Mouse (Mus musculus): ENCODE results near the gene Tet3.

The Tet3 gene

GRCm38 (mm10) chr6:83478217-83478616, 19.3 kb upstream of the Tet3 start:
- no peak for DNase-seq

DNA sequence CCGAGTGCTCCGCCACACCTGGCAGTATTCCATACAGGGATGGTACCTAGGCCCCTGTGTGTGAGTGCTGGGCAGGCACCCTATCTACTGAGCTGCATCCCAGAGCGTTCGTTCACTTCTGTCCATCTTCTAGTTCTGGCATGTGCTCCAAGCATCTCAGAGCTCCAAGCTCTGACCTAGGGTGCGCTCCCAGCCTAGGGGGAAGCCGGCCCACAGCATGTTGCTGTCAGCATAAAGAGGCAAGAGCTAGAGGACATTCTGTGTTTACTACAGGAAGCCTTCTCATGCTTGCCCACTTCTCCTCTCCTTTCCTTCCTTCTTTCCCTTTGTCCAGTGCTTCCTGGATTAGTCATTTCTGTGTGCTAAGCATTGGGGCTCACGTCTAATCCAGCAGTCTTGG, 16.5 kb upstream of the Tet3 start:
- no peak for DNase-seq

DNA sequence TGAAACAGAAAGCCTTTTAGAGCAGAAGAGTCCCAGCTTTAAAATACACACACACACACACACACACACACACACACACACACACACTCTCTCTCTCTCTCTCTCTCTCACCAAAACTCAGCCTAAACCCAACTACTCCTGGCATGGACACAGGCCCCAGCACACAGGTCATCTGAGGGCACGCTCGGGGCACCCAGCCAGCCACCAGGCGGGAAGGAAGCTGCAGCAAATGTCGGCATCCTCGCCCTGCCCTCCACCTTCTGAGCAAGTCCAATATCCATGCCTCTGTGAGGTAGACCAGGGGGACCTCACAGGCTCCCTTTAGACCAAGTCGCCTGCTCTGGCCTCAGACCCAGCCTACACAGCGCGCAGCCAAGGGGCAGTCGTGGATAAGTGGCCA, 14.4 kb upstream of the Tet3 start:
- DNase-seq = peak; percentile 80

DNA sequence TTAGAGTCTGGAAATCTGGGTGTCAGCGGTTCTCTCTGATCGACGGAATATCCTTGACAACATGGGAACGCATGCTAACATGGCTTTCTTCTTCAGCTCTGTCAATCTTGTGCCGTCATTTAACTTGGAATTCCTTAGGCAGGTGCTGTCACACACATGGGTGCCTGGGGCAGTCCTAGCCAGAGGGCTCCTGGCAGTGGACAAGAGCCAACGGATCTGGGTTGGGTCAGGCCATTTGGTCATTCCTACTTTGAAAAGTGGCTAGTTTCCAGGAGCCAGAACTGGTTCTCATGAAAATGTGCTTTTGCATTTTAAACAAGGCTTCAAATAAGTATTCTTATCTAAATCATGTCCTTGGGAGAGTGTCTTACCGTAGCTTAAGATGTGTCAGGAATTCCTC, 12.9 kb upstream of the Tet3 start:
- no peak for DNase-seq

- no peak for DNase-seq
Observed at GRCm38 (mm10) chr6:83464011-83464410, 5.1 kb upstream of the Tet3 start.

DNA sequence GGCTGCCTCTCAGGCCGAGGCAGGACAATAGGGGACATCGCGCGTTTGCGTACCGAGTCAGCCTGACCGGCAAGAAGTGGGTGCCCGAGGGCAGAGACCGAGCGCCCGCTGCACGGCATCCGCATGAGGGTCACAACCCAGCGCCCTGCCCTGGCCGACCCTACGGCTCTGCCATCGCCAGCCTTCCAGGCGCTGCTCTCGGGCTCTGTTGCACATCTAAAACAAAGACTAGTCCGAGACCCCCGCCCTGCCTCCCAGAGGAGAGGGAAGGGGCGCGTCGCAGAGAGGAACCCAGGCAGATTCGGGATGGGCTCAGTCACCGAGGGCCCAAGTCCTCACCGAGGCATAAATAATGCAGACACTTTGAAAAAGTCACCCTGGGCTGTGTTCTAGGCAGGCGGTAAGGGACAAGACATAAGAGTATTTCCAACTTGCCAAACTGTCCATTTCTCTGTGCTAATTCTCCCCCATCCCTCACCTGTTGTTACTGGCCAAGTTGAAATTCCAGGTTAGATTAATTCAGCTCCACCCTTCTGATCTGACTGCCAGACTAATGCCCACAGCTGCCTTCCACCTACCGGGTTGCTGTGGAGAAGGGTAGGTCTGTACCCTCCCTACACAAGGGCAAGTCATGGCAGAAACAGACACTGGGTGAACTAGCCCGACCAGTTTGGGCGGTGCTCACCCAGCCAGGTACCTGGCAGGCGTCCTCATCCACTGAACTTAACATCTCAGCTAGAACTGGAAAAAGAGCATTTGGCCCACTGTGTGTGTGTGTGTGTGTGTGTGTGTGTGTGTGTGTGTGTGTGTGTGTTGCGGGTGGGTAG, 1.7 kb downstream of the Tet3 start:
- DNase-seq = peak; percentile 84

GRCm38 (mm10) chr6:83456131-83456983, 2.5 kb downstream of the Tet3 start:
- DNase-seq = peak; percentile 81

DNA sequence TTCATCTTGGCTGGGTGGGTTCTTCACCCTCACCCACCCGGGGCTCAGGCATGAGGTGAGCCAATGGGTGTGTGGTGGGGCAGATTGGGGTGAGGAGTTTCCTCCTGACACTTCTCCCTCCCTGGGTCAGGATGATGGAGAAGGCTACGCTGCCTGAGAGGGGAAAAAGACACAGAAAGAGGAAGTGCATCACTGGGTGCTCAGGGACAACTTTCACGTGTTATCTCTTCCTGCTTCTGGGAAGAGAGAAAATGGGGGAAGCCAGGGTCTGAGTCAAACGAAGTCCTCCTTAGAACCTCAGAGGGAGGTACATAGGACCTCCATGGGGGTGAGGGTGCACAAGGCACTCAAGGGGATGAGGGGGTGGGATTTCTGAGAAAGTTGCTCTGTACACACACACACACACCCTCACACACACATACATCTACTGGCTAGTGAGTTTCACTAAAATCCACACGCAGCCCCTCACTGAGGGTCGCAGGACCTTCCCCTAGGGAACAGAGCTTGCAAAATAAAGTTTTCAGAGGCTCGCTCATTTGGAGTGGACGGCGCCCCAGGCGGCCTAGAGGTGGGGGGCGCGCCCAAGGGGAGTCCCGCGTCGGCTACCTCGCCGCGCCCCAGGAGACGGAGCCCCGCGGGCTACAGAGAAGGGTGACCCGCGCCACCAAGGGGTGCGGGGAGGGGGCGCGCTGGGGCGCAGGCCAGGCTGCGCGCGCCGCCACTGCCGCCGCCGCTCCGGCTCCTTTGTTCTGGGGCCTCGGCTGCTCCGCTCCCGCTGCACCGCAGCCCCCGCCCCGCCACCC, 3.4 kb downstream of the Tet3 start:
- DNase-seq = no peak

DNA sequence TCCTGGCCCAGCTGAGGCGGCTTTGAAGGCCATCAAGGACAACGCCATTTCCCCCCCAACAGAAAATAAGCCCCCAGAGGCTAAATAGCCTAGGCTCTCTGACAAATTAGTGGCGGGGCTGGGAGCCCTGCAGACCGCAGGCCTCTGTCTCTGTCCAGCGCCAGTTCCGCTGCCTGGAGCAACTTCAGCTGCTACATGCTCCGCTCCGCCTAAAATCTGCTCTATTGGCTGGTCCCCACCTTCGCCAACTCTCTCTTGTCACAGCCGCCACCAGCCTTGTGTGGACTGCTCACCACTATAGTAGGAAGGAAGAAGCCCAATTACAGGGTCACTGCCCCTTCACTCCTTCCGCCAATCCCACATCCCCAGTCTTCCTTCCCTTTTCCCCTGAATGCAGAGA, 5.2 kb downstream of the Tet3 start:
- no peak for DNase-seq

GRCm38 (mm10) chr6:83450451-83451303, 8.2 kb downstream of the Tet3 start:
- peak; percentile 55 for DNase-seq

DNA sequence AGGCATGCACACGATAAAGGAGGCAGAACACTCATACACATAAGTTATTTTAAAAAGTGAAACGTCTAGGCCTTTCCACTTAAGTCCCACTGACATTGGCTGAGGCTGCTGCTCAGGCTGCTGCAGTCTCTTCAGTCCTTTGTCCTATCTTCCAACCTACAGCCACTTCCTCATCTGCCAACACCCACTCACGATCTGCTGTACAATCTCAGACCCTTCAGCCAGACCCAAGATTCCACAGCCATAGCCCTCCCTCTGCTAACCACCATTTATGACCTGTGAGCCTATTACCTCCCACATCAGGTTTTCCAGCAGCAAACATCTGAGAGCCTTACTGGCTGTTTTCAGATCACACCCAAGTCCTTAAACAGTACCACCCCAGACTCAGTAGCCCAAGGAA, 9.4 kb downstream of the Tet3 start:
- DNase-seq = no peak

GRCm38 (mm10) chr6:83448911-83449310, 10.0 kb downstream of the Tet3 start:
- no peak for DNase-seq

DNA sequence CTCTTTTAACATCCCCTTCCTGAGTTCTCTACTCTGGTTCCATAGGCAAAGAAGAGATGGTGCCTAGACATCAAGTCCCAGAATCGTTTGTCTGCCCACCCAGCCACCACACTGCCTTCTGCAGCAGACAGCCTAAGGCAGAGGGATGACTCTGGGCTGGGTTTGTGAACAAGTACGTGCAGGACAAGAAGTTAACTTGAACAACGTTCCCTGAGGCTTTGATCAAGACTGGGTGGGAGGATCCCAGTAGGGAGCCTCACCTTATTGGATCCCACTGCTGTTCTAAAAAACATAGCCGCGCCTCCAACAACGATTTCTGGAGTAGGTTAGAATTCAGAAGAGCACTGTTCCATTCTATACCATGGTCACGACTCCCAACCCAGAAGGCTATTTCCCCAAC, 11.9 kb downstream of the Tet3 start:
- no peak for DNase-seq

- DNase-seq = peak; percentile 73
Observed at GRCm38 (mm10) chr6:83445796-83446195, 13.1 kb downstream of the Tet3 start.

DNA sequence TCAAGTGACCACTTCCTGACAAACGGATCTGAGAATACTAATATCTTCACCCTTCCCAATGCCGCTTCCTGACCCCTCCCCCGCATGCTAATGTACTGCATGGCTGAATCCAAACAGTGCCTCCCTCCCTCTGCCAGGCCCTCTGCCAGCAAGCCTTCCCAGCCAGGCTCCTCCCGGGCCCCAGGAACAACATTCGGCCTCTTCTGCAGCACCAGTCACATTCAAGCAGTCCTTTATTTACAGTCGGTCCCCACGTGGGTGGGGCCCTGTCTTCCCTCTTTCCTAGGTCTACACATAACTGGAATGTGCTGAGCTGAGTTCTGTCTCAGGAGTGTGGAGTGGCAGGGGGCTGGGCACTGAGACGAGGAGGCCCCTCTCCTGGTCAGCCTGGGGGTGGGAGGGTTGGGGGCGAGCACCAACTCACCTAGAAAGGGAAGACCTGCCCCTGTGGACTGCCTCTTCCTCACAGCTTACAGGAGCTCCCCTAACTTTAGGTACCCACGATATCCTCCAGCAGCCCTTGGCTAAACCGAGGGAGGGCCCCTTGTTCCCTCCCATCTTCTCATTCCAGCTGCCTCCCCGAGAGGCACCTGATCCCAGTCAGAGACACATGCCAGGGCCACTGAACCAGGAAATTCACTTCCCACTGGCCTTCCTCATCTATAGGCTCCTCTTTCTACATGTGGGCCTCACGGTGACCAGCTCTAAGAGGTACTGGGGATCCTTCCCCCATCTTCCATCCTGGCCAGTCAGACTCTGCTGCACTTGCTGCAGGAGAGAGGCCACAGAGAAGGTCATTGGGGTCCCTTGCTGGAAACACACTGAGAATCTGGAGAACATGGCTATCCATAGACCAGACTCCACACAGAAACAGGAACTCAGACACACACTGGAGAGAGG, 15.2 kb downstream of the Tet3 start:
- DNase-seq = peak; percentile 95

GRCm38 (mm10) chr6:83442639-83443038, 16.2 kb downstream of the Tet3 start:
- DNase-seq = peak; percentile 55

DNA sequence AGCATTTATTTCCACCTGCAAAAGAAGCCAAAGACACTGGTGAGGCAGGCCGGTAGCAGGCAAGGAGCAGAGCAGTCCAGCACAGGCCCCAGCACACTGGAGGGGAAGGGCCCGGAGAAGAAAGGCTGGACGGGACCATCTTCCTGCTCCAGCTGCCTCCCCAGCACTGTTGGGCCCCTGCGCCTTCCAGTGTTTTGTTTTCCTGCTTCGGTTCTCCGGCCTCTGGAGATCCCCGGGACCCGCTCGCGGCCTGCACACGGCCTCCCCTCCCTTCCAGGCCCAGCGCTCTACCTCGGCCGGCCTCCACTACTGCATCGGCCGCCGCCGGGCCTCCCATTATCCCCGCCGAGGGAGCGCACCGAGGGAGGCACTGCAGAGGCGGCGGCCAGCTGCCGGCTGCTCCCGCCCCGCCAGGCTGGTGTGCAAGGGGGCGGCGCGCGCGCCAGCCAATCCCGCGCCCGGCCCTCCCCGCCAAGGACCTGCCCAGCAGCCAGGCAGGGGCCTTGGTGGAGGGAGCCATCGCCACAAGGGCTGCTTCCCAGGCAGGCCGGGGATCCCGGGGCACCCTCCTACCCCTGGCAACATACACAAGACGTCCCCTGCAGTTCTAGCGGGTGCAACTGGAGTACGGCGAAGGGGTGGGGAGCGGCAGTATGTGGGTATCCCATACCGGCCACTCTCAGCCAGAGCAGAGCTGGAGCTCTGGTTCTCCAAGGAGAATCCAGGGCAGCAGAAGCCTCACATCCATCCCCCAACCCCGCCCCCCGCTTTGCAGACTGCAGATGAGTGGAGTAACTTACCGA, 17.4 kb downstream of the Tet3 start:
- DNase-seq = peak; percentile 91

GRCm38 (mm10) chr6:83440510-83441258, 18.2 kb downstream of the Tet3 start:
- DNase-seq = peak; percentile 66

DNA sequence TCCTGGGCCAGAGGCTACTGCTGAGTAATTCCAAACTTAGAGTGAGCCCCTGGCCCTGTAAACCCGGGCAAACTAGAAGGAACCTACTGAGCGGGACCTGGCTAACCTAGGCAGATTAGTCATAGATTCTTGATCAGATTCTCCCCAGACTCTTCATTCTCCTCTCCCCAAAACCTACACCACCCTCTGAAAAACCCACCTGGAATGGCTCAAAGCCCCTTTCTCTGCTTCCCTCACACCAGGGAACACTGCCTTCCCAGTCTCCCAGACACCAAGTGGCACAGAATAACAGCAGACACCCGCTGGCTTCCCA, 18.7 kb downstream of the Tet3 start:
- no peak for DNase-seq

GRCm38 (mm10) chr6:83439781-83440180, 19.1 kb downstream of the Tet3 start:
- peak; percentile 38 for DNase-seq

Data from kidney, adult 9 months (tissue).